Mouse (Mus musculus) heart, embryonic 16.5 days (tissue): ENCODE measurements at regions not wholly inside any gene's neighbourhood (a gene's known extent, or its start where the extent isn't known, plus 50 kb on each side); places are given as distances from the start of the nearest gene placed in this dataset.

Experiments used
- ATAC-seq: fragments of 200-750 bp; cut with Nextera tagmentation; replicated peaks from 2 replicates; pipeline ENCODE4 v1.8.0; 2017; ENCODE audit warnings: moderate number of reproducible peaks; ENCODE audit not compliant: insufficient read depth, low FRiP score; ENCODE audit errors: extremely low read depth
- H3K27ac ChIP-seq: fragments of 300-500 bp; sonication (generic); 2 replicates; pipeline ENCODE4 v1.5.1; 2014; ENCODE audit warnings: mild to moderate bottlenecking, low read length, control low read depth, moderate library complexity
- H3K27me3 ChIP-seq: fragments of 300-500 bp; sonication (generic); 2 replicates; pipeline ENCODE4 v1.6.1; 2014; ENCODE audit warnings: low read length, mixed read lengths; ENCODE audit not compliant: control insufficient read depth, insufficient read depth
- H3K36me3 ChIP-seq: fragments of 300-500 bp; sonication (generic); 2 replicates; pipeline ENCODE4 v1.6.1; 2014; ENCODE audit not compliant: control insufficient read depth, insufficient read depth
- H3K4me1 ChIP-seq: fragments of 300-500 bp; sonication (generic); 2 replicates; pipeline ENCODE4 v1.6.1; 2014; ENCODE audit warnings: low read length, mixed read lengths; ENCODE audit not compliant: control insufficient read depth, insufficient read depth
- H3K4me2 ChIP-seq: fragments of 300-500 bp; sonication (generic); 2 replicates; pipeline ENCODE4 v1.6.1; 2014; ENCODE audit warnings: low read depth, mild to moderate bottlenecking, control low read depth, low read length
- H3K4me3 ChIP-seq: fragments of 300-500 bp; sonication (generic); 2 replicates; pipeline ENCODE4 v1.5.1; 2014; ENCODE audit warnings: mild to moderate bottlenecking, control low read depth, low read length
- H3K9ac ChIP-seq: fragments of 300-500 bp; sonication (generic); 2 replicates; pipeline ENCODE4 v1.6.1; 2014; ENCODE audit warnings: low read length, control low read depth
- H3K9me3 ChIP-seq: fragments of 300-500 bp; sonication (generic); replicated peaks from 2 replicates; pipeline ENCODE4 v1.6.1; 2016; ENCODE audit warnings: low read length; ENCODE audit not compliant: control insufficient read depth
- WGBS: fragments of 180-500 bp; shearing (Covaris S2); extraction: QIAGEN DNeasy Blood & Tissue Kit; methylation state at CpG from one replicate; pipeline ENCODE4 v1.1.7; 2014; 5-methylcytosine and 5-hydroxymethylcytosine counted together

DNA sequence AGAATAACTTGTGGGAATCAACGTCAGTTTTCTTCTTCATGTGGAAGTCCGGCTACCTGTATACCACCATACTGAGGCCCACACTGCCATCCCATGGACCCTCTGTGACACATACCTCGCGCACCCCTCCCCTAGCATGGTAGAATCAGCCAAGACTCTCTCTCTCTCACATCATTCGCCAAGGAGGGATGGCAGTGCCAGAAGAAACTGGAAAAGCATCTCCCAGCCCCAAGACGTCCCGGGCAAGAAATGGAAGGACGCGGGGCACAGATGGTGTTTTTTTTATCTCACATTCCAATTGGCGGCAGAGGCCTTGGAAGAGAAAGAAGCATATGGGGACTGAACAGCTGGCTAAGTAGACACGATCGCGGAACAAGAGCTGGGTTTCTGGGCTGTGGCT lies 152.0 kb downstream of the Tpra1 start:
- Histone ChIP-seq H3K27me3 (no peaks in the 10 kb centered on the region), H3K4me1 (no peaks in the 10 kb centered on the region)

DNA sequence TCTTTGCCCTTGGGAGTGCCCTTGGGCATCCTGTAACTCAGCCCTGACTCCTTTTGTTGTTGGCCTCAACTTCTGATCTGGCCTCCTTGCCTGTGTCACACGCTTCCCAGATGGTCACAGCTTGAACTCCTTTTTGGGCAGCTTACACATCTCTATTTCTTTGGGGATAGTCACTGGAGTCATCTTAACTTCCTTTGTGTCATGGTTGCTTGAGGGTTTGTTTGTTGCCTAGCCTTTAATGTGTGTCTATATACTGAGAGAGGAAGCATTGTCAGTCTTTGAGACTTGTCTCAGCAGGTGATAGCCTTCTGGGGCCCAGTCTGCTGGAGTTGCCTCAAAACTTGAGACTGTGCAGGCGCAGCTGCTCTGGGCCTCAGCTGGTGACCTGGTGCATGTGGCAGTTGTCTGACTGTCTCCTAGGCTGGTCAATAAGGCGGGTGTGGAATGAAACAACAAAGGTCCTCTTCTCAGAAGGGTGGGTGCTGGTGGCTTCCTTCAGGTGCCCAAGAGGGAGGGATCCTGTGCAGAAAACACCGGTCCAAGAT lies 157.5 kb downstream of the Tpra1 start:
- no peak for ATAC-seq
- Histone ChIP-seq H3K4me3 (no peak overlapping the region), H3K27me3 (no peaks in the 10 kb centered on the region), H3K36me3 (no peaks in the 10 kb centered on the region), H3K4me2 (no peak overlapping the region), H3K4me1 (no peaks in the 10 kb centered on the region), H3K9ac (no peak overlapping the region), H3K27ac (no peak overlapping the region), H3K9me3 (no peaks in the 10 kb centered on the region)
- WGBS = 70% methylated on average over 4 of the region's 4 CpGs

More for the DNA sequence above, 152.0 kb downstream of the Tpra1 start:
- no peak overlapping the region for H3K4me3 ChIP-seq
- no peak overlapping the region for H3K4me2 ChIP-seq
- H3K9ac ChIP-seq = no peak overlapping the region
- no peak for ATAC-seq
- no peak overlapping the region for H3K27ac ChIP-seq
- WGBS = 76% methylated on average over 13 of the region's 13 CpGs
- no peaks in the 10 kb centered on the region for H3K9me3 ChIP-seq
- H3K36me3 ChIP-seq = no peaks in the 10 kb centered on the region

DNA sequence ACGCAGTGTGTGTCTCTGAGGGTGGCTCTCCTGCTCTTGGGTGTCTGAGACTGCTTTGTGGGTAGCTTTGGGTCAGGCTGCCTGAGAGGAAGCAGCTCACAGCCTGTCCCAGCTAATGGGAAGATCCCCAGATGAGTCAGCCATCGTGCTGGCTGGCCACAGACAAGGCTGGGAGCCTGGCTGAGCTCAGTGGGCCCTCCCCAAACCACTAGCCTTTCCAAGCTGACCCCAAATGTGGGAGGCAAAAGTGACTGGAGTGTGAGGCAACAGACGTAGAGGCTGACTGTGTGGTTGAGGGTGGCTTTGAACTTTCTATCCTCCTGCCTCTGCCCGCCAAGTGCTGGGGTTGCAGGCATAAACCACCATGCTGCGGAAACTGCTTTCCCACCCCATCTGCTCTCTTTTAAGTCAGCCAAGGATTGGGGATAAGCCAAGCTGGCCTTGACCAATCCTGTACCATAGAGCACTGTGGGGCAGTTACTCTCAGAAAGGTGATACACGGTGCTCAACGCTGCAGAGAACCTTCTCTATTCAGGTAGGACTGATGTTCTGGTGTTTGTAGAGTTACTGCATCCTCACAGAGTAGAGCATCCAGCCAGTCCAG lies 163.0 kb downstream of the Tpra1 start:
- H3K27ac ChIP-seq = no peak overlapping the region
- no peak for ATAC-seq
- no peaks in the 10 kb centered on the region; the same call in 1 of the 2 replicates for H3K9me3 ChIP-seq
- WGBS = 70% methylated on average over 7 of the region's 7 CpGs
- H3K4me1 ChIP-seq = no peaks in the 10 kb centered on the region
- H3K4me2 ChIP-seq = no peak overlapping the region
- no peak overlapping the region for H3K4me3 ChIP-seq
- no peak overlapping the region for H3K9ac ChIP-seq
- H3K27me3 ChIP-seq = no peaks in the 10 kb centered on the region
- no peaks in the 10 kb centered on the region for H3K36me3 ChIP-seq

GRCm38 (mm10) chr6:89066588-89066987 lies 164.5 kb downstream of the Tpra1 start:
- H3K4me3 ChIP-seq = no peak overlapping the region
- WGBS = 76% methylated on average over 5 of the region's 5 CpGs
- no peak overlapping the region for H3K27ac ChIP-seq
- no peaks in the 10 kb centered on the region for H3K36me3 ChIP-seq
- no peak for ATAC-seq
- no peak overlapping the region for H3K9ac ChIP-seq
- no peaks in the 10 kb centered on the region for H3K27me3 ChIP-seq
- H3K9me3 ChIP-seq = no peaks in the 10 kb centered on the region; the same call in 1 of the 2 replicates
- no peaks in the 10 kb centered on the region for H3K4me1 ChIP-seq
- no peak overlapping the region for H3K4me2 ChIP-seq

DNA sequence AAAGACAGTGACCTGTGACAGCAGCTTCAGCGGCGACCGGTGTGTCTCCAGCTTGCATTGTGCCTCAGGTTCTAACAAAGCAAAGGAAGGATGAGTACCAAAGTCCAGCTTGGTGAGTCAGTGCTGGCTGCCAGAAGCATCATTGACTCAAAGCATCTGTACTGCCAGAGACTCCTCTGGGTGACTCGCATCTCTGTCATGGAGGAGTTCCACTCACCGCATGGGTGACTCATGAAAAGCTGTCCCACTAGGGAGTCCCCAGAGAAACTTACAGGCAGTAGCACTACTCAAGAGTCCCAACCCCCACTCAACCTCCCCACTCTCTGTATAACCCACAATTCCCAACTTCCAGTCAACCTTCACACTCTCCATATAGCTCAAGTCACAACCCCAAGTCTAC lies 166.2 kb downstream of the Tpra1 start:
- no peaks in the 10 kb centered on the region for H3K4me1 ChIP-seq
- WGBS = 85% methylated on average over 5 of the region's 5 CpGs
- no peak for ATAC-seq
- H3K9ac ChIP-seq = no peak overlapping the region
- H3K4me2 ChIP-seq = no peak overlapping the region
- no peak overlapping the region for H3K27ac ChIP-seq
- no peaks in the 10 kb centered on the region for H3K36me3 ChIP-seq
- H3K4me3 ChIP-seq = no peak overlapping the region
- no peaks in the 10 kb centered on the region; the same call in 1 of the 2 replicates for H3K9me3 ChIP-seq
- no peaks in the 10 kb centered on the region for H3K27me3 ChIP-seq

- H3K9me3 ChIP-seq = no peaks in the 10 kb centered on the region; the same call in 1 of the 2 replicates
- H3K27ac ChIP-seq = no peak overlapping the region
- no peak overlapping the region for H3K9ac ChIP-seq
- WGBS = 79% methylated on average over 5 of the region's 5 CpGs
- H3K27me3 ChIP-seq = no peaks in the 10 kb centered on the region
- H3K36me3 ChIP-seq = no peaks in the 10 kb centered on the region
- no peak overlapping the region for H3K4me2 ChIP-seq
- H3K4me1 ChIP-seq = no peaks in the 10 kb centered on the region
- ATAC-seq = no peak
- no peak overlapping the region for H3K4me3 ChIP-seq
Observed at GRCm38 (mm10) chr6:89069108-89069507, 167.1 kb downstream of the Tpra1 start.

- no peaks in the 10 kb centered on the region for H3K4me1 ChIP-seq
- no peak overlapping the region for H3K4me2 ChIP-seq
- no peaks in the 10 kb centered on the region for H3K27me3 ChIP-seq
- 8% methylated on average over 3 of the region's 3 CpGs for WGBS
- H3K9me3 ChIP-seq = no peaks in the 10 kb centered on the region; the same call in 1 of the 2 replicates
- H3K36me3 ChIP-seq = no peaks in the 10 kb centered on the region
- H3K9ac ChIP-seq = no peak overlapping the region
- ATAC-seq = peak; percentile 52; the same call in 1 of the 2 replicates
- H3K27ac ChIP-seq = no peak overlapping the region
- H3K4me3 ChIP-seq = no peak overlapping the region
Observed at GRCm38 (mm10) chr6:89070011-89070410, 168.0 kb downstream of the Tpra1 start.

DNA sequence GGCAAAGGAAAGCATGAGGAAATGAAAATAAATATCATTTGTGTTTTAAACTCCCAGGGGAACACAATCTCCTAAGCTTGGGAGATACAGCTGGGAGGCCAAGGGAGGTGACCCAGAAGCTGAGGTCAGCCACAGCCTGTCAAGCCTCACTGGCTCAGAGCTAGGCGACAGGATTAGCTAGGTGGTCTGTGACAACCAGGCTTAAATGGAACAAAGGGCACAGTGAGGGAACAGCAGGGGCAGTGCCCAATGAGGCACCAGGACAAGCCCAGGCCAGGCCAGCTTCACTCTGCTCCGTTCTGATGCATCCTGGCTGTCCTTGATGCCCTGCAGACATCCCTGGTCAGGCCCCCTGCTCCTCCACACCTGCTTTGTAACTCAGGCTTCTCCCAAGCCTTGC lies 169.7 kb downstream of the Tpra1 start:
- Histone ChIP-seq H3K36me3 (no peaks in the 10 kb centered on the region), H3K4me3 (no peak overlapping the region), H3K27ac (no peak overlapping the region), H3K4me2 (no peak overlapping the region), H3K9me3 (no peaks in the 10 kb centered on the region; the same call in 1 of the 2 replicates), H3K27me3 (no peaks in the 10 kb centered on the region), H3K9ac (no peak overlapping the region), H3K4me1 (no peaks in the 10 kb centered on the region)
- 39% methylated on average over 2 of the region's 2 CpGs for WGBS
- ATAC-seq = no peak

GRCm38 (mm10) chr6:89072569-89072968 lies 170.5 kb downstream of the Tpra1 start:
- Histone ChIP-seq H3K36me3 (no peaks in the 10 kb centered on the region), H3K4me3 (no peak overlapping the region), H3K4me1 (no peaks in the 10 kb centered on the region), H3K27ac (no peak overlapping the region), H3K9ac (no peak overlapping the region), H3K9me3 (no peaks in the 10 kb centered on the region; the same call in 1 of the 2 replicates), H3K4me2 (no peak overlapping the region), H3K27me3 (no peaks in the 10 kb centered on the region)
- 50% methylated on average over 2 of the region's 2 CpGs for WGBS
- no peak for ATAC-seq
